Mouse (Mus musculus): ENCODE measurements around the gene Plagl2. TPM values are rescaled to one million over a fixed set of nuclear protein-coding genes. Genes with fewer than 3 reads are reported as not detected.

The Plagl2 gene
- polyA plus RNA-seq, 1 experiment from 2014 or later, result 6.8 TPM

DNA sequence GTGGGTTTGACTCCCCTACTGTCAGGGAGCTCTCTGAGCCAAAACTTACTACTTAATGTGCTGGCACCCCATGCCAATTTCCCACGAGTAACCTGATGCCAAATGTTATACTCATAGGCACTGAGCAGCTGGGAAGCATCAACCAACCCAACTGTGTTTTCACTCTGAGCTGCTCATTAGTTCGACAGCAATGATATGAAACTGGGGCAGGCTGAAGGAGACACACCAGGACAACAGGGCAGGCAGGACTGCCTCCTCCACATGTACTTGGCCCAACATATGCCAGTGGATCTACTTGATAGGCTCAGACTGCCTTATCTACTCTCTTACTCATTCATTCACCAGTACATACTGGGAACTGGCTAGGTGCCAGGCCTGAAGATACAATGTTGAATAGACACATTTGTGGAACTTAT lies 55.0 kb downstream of the Plagl2 start:
- DNase-seq (ENCODE audit: low spot score) (peak; percentile 41), ATAC-seq (peak; percentile 74)
- no peak for TF ChIP-seq CTCF (IDR thresholded peaks at IDR 0.05)
- no peak for TF ChIP-seq EP300 (IDR thresholded peaks at IDR 0.05)
- H3K4me2 ChIP-seq (replicated peaks; ENCODE audit: low read depth, low read length), result no peak overlapping the region
- 37% methylated on average over 2 of the region's 2 CpGs for WGBS
- no peaks in the 10 kb centered on the region for H3K4me1 ChIP-seq (ENCODE audit: insufficient read depth, low read depth, low read length)
- no peak overlapping the region for H3K4me3 ChIP-seq (ENCODE audit: low read depth, low read length)
- H3K9ac ChIP-seq (replicated peaks; ENCODE audit: low read depth), result no peak overlapping the region
- peaks cover 46% of the 10 kb centered on the region for H3K36me3 ChIP-seq (ENCODE audit: insufficient read depth, low read length)
- no peaks in the 10 kb centered on the region for H3K9me3 ChIP-seq (ENCODE audit: low read length)
- H3K27ac ChIP-seq (ENCODE audit: low read length), result no peak overlapping the region
- no peaks in the 10 kb centered on the region for H3K27me3 ChIP-seq (replicated peaks; ENCODE audit: insufficient read depth, low read length)

DNA sequence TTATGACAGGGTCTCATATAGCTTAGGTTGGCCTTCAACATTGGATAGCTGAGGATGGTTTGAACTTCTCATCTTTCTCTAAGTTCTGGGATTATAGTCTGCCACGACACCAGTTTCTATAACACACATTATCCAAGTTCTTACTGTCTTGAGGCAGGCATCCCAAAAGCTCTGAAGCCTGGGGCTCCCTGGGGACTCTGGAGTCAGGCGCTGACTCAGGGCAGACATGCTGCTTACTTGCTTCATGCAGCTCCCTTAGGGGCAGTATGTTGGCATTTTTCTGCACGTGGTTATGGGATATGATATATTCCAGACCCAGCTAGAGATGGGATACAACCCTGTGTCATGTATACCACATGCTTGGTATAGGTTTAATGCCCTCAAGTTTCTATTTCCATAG lies 61.3 kb downstream of the Plagl2 start:
- Histone ChIP-seq H3K4me3 (ENCODE audit: low read depth, low read length) (no peak overlapping the region), H3K27me3 (replicated peaks; ENCODE audit: insufficient read depth, low read length) (no peaks in the 10 kb centered on the region), H3K4me1 (ENCODE audit: insufficient read depth, low read depth, low read length) (no peaks in the 10 kb centered on the region), H3K27ac (ENCODE audit: low read length) (no peak overlapping the region), H3K36me3 (ENCODE audit: insufficient read depth, low read length) (peaks cover 17% of the 10 kb centered on the region), H3K9me3 (ENCODE audit: low read length) (no peaks in the 10 kb centered on the region), H3K9ac (replicated peaks; ENCODE audit: low read depth) (no peak overlapping the region), H3K4me2 (replicated peaks; ENCODE audit: low read depth, low read length) (no peak overlapping the region)
- TF ChIP-seq EP300 (IDR thresholded peaks at IDR 0.05) (no peak), CTCF (IDR thresholded peaks at IDR 0.05) (no peak)
- whole genome bisulfite sequencing, result 88% methylated on average over 3 of the region's 3 CpGs
- DNase-seq (ENCODE audit: low spot score) (no peak), ATAC-seq (no peak)

DNA sequence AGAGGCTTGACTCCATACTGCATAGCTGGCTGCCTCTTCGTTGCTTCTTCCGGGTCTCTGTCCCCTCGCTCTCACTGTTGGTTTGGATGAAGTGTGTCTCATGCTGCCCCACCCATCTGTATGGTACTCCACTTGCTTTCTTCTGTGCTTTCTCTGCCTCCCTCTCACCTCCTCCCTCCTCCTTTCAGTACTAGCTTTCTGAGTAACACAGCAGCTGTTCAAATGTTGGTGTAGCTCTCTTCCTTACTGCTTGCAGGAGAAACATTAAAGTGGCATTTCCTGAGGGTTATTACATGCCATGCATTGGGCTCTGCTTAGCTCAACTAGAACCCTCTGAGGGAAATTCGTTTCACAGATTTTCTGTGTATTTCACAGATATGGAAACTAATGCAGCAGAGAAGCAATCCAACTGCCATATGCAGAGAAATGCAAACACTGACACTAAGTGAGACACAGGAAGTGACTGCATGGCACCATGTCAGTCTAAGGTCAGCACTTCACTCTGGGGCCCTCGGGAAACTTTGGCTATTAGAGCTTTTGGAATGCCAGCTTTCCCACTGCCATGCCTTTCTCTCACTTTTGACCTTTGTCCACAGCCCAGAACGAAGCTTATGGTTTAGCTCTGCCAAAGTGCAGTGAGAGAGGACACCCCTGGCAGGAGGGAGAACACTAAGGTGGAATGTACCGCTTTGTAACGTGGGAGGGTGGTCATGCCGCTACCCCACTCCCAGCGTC lies 61.9 kb downstream of the Plagl2 start:
- ATAC-seq, result no peak
- no peaks in the 10 kb centered on the region for H3K4me1 ChIP-seq (ENCODE audit: insufficient read depth, low read depth, low read length)
- no peaks in the 10 kb centered on the region for H3K9me3 ChIP-seq (ENCODE audit: low read length)
- H3K9ac ChIP-seq (replicated peaks; ENCODE audit: low read depth), result no peak overlapping the region
- no peak overlapping the region for H3K4me2 ChIP-seq (replicated peaks; ENCODE audit: low read depth, low read length)
- 69% methylated on average over 10 of the region's 10 CpGs for WGBS
- peak overlapping the region; percentile 14; the same call in 1 of the 2 replicates for H3K27ac ChIP-seq (ENCODE audit: low read length)
- DNase-seq (ENCODE audit: low spot score), result no peak
- TF ChIP-seq EP300 (IDR thresholded peaks at IDR 0.05) (no peak), CTCF (IDR thresholded peaks at IDR 0.05) (no peak)
- H3K36me3 ChIP-seq (ENCODE audit: insufficient read depth, low read length), result peaks cover 17% of the 10 kb centered on the region
- no peak overlapping the region for H3K4me3 ChIP-seq (ENCODE audit: low read depth, low read length)
- H3K27me3 ChIP-seq (replicated peaks; ENCODE audit: insufficient read depth, low read length), result no peaks in the 10 kb centered on the region

Other genes with a start within 250 kb of the Plagl2 start
- 76.6 and 97.2 TPM in 2 replicates for gene Pdrg1, start 226.0 kb downstream of the Plagl2 start, polyA plus RNA-seq (2015; fragmentation: Nextera tagmentation; extraction: Ambion mirVana)
- not detected in 2 replicates for gene Xkr7, start 209.6 kb downstream of the Plagl2 start, polyA plus RNA-seq (2015; fragmentation: Nextera tagmentation; extraction: Ambion mirVana)
- 10.7 and 11.1 TPM in 2 replicates for gene Ccm2l, start 175.5 kb downstream of the Plagl2 start, polyA plus RNA-seq (2015; fragmentation: Nextera tagmentation; extraction: Ambion mirVana)
- 37.1 and 59.4 TPM in 2 replicates for gene Hck, start 133.0 kb downstream of the Plagl2 start, polyA plus RNA-seq (2015; fragmentation: Nextera tagmentation; extraction: Ambion mirVana)
- 39.7 and 44.5 TPM in 2 replicates for gene Tm9sf4, start 80.1 kb downstream of the Plagl2 start, polyA plus RNA-seq (2015; fragmentation: Nextera tagmentation; extraction: Ambion mirVana)
- gene Tspyl3, start 16.0 kb downstream of the Plagl2 start, polyA plus RNA-seq (2015; fragmentation: Nextera tagmentation; extraction: Ambion mirVana), result 4.7 and 5.5 TPM in 2 replicates
- 2.8 and 3.1 TPM in 2 replicates for gene Pofut1, start 107 bp upstream of the Plagl2 start, polyA plus RNA-seq (2015; fragmentation: Nextera tagmentation; extraction: Ambion mirVana)
- gene Kif3b, start 50.0 kb upstream of the Plagl2 start, polyA plus RNA-seq (2015; fragmentation: Nextera tagmentation; extraction: Ambion mirVana), result 4.7 and 5.2 TPM in 2 replicates
- 10.3 and 12.1 TPM in 2 replicates for gene Asxl1, start 104.4 kb upstream of the Plagl2 start, polyA plus RNA-seq (2015; fragmentation: Nextera tagmentation; extraction: Ambion mirVana)